Mouse (Mus musculus) thymus, adult 2 months (tissue): Measurements from ENCODE around the gene Sptbn1.

Experiments used
- CTCF ChIP-seq: fragments of 200-500 bp; IDR thresholded peaks from 2 replicates; pipeline ENCODE4 v1.5.1; 2012; ENCODE audit warnings: mild to moderate bottlenecking, control low read depth, low read length, moderate library complexity, borderline replicate concordance; ENCODE audit not compliant: control insufficient read depth, poor library complexity, insufficient read depth; ENCODE audit errors: extremely low read depth
- POLR2A ChIP-seq: fragments of 200-500 bp; IDR thresholded peaks from 2 replicates; pipeline ENCODE4 v1.6.1; 2012; ENCODE audit warnings: mild to moderate bottlenecking, low read length, control low read depth, moderate library complexity; ENCODE audit not compliant: control insufficient read depth, poor library complexity, insufficient read depth; ENCODE audit errors: extremely low read depth

DNA sequence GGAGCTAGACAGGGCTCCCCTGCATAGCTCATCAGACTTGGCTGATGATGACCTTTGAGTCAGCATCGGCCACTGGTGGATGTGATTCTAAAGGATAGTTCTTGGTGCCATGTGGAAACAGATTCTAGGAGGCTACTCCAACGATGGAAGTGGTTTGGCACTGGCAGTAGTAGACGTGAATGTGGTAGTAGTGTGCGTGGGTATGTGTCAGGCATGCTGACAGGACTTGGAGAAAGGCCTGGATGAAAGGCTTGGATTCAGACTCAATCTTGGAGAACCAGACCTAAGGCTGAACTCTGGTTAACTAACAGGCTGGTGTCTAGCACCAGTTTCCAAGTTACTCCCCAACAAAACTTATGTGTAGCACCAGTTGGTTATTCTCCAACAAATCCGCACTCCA, 46.9 kb downstream of the Sptbn1 start:
- no peak for TF ChIP-seq CTCF
- TF ChIP-seq POLR2A, result no peak
